Mouse (Mus musculus): Measurements from ENCODE around the gene Pla1a. TPM values are rescaled to one million over a fixed set of nuclear protein-coding genes. Genes with fewer than 3 reads are reported as not detected.
A peak's percentile ranks its signal among the peaks of the same experiment; 100 is the strongest.

The Pla1a gene
- polyA plus RNA-seq, 1 experiment from 2014 or later: 0.28 TPM

DNA sequence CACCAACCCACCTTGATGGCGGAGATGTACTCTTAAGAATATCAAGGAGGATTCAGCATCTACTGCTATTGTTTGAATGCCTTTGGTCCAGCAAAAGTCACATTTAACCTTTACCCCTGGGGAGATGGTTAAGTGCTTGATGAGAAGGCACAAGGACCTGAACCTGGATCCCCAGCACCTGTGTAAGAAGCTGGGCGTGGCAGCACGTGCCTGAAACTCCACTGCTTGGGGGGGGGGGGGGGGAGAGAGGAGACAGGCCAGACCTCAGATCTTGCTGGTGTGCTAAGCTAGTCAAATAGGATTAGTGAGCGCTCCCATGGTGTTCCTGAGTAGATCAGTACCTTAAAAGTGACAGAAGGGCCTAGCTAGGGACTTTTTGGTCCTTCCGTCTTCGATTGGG is 31.5 kb downstream of the Pla1a start:
- Histone ChIP-seq H3K27me3 (ENCODE audit: control insufficient read depth, insufficient read depth, low read length) (no peaks in the 10 kb centered on the region), H3K4me3 (ENCODE audit: low read depth, low read length) (no peak overlapping the region), H3K9me3 (ENCODE audit: control insufficient read depth, low read length) (no peaks in the 10 kb centered on the region), H3K27ac (ENCODE audit: low read depth, low read length) (no peak overlapping the region), H3K9ac (ENCODE audit: low read depth, low read length) (no peak overlapping the region), H3K4me1 (replicated peaks; ENCODE audit: control insufficient read depth, insufficient read depth, low read length) (peaks cover 3% of the 10 kb centered on the region; the same call in 1 of the 2 replicates), H3K4me2 (replicated peaks; ENCODE audit: low read depth, low read length) (no peak overlapping the region), H3K36me3 (ENCODE audit: control insufficient read depth, insufficient read depth, low read length) (no peaks in the 10 kb centered on the region)
- WGBS: 87% methylated on average over 6 of the region's 6 CpGs
- ATAC-seq (ENCODE audit: low FRiP score) (no peak), DNase-seq (ENCODE audit: low spot score) (no peak)

DNA sequence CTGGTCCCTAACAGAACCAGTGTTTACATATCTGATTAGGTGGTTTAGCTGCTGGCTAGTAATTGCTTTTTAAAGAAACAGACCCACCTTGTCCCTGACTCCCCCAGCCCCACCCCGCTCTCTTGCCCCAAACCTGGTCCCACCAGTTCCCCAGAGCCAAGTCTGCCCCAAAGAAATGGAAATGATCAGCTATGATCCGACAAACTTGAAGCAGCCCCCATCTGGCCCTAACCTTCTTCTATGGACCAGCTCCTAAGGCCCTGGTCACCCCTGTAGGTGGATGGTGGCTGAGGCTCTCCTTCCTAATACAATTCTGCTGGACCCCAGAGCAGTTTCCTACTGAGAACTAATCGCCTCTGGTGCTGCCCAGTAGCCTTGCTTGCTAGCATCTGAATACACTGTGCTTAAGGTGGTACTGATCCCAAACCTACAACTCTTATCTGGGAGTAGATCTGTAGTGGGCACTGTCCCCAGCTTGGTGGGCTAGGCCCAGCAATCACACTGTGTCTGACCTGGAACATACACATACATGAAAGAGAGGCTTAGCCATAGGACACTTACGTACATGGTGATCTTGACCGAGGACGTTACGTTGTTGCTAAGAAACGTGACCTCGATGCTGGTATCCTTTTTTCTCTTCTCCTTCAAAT is 32.5 kb downstream of the Pla1a start:
- H3K4me3 ChIP-seq (ENCODE audit: low read depth, low read length): no peak overlapping the region
- 0 out of 2 replicates have a peak overlapping the region, but pooled peaks have one; percentile 30 for H3K27ac ChIP-seq (ENCODE audit: low read depth, low read length)
- peak overlapping the region; percentile 52 for H3K4me2 ChIP-seq (replicated peaks; ENCODE audit: low read depth, low read length)
- no peaks in the 10 kb centered on the region for H3K36me3 ChIP-seq (ENCODE audit: control insufficient read depth, insufficient read depth, low read length)
- 0 out of 2 replicates have a peak overlapping the region, but pooled peaks have one; percentile 23 for H3K9ac ChIP-seq (ENCODE audit: low read depth, low read length)
- whole genome bisulfite sequencing: 79% methylated on average over 9 of the region's 9 CpGs
- H3K4me1 ChIP-seq (replicated peaks; ENCODE audit: control insufficient read depth, insufficient read depth, low read length): peaks cover 3% of the 10 kb centered on the region; the same call in 1 of the 2 replicates
- no peaks in the 10 kb centered on the region for H3K9me3 ChIP-seq (ENCODE audit: control insufficient read depth, low read length)
- ATAC-seq (ENCODE audit: low FRiP score): no peak
- no peak for DNase-seq (ENCODE audit: low spot score)
- H3K27me3 ChIP-seq (ENCODE audit: control insufficient read depth, insufficient read depth, low read length): no peaks in the 10 kb centered on the region

DNA sequence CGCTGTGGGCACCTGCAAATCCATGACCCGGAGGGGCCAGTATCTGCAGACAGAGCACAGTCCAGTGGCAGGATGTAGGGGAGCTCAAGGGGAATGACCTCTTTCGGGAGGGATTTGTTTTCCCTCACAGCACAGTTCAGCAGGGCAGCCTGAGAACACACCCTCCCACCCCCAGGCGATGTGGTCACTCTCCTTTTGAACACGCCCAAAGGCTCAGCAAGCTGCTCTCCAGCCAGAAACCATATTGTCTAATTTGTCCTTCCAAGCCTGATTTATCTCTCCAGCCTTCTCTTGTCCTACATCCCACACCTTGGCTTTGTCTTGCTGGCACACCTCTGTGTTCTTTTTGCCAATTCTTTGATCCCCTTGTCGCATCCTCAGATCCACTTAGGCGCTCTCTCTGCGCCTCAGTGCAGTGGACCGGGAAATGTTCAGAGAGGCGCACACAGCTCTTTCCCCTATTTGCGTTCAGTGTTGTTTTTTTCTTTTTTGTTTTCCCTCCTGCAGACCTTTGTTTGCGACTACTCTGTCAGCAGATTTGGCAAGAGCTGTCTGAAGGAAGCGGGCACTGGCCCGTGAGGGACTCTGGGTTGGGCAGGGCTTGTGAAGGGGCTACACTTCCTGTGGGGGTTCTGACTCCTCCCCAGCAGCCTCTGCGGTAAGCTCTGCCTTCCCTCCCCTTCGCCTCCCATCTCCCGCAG is 33.3 kb downstream of the Pla1a start:
- no peaks in the 10 kb centered on the region for H3K9me3 ChIP-seq (ENCODE audit: control insufficient read depth, low read length)
- H3K4me2 ChIP-seq (replicated peaks; ENCODE audit: low read depth, low read length): peak overlapping the region; percentile 52
- H3K4me1 ChIP-seq (replicated peaks; ENCODE audit: control insufficient read depth, insufficient read depth, low read length): peaks cover 3% of the 10 kb centered on the region; the same call in 1 of the 2 replicates
- DNase-seq (ENCODE audit: low spot score) (peak; percentile 58), ATAC-seq (ENCODE audit: low FRiP score) (peak; percentile 81)
- H3K36me3 ChIP-seq (ENCODE audit: control insufficient read depth, insufficient read depth, low read length): no peaks in the 10 kb centered on the region
- no peaks in the 10 kb centered on the region for H3K27me3 ChIP-seq (ENCODE audit: control insufficient read depth, insufficient read depth, low read length)
- H3K4me3 ChIP-seq (ENCODE audit: low read depth, low read length): peak overlapping the region; percentile 25
- peak overlapping the region; percentile 42; the same call in 1 of the 2 replicates for H3K27ac ChIP-seq (ENCODE audit: low read depth, low read length)
- WGBS: 11% methylated on average over 17 of the region's 17 CpGs
- peak overlapping the region; percentile 64 for H3K9ac ChIP-seq (ENCODE audit: low read depth, low read length)

DNA sequence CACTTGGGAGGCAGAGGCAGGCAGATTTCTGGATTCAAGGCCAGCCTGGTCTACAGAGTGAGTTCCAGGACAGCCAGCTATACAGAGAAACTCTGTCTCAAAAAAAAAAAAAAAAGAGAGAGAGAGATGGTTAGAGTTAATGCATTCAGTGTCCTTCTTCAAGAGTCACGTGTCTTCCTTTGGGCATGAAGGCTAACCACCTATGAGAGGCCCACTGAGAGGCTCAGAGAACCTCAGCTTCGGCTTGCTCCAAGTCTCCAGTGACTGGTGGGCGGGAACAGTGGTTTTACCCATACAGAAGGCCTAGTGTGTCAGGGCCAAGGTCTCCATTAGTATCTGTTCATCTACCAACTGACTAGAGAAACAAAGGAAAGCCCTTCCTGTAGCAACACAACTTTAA is 33.9 kb downstream of the Pla1a start:
- H3K27me3 ChIP-seq (ENCODE audit: control insufficient read depth, insufficient read depth, low read length): no peaks in the 10 kb centered on the region
- no peak overlapping the region for H3K4me3 ChIP-seq (ENCODE audit: low read depth, low read length)
- peaks cover 3% of the 10 kb centered on the region; the same call in 1 of the 2 replicates for H3K4me1 ChIP-seq (replicated peaks; ENCODE audit: control insufficient read depth, insufficient read depth, low read length)
- DNase-seq (ENCODE audit: low spot score) (no peak), ATAC-seq (ENCODE audit: low FRiP score) (no peak)
- no peak overlapping the region; the same call in 1 of the 2 replicates for H3K9ac ChIP-seq (ENCODE audit: low read depth, low read length)
- no peaks in the 10 kb centered on the region for H3K9me3 ChIP-seq (ENCODE audit: control insufficient read depth, low read length)
- no peak overlapping the region for H3K27ac ChIP-seq (ENCODE audit: low read depth, low read length)
- 71% methylated on average over 3 of the region's 3 CpGs for WGBS
- H3K36me3 ChIP-seq (ENCODE audit: control insufficient read depth, insufficient read depth, low read length): no peaks in the 10 kb centered on the region
- H3K4me2 ChIP-seq (replicated peaks; ENCODE audit: low read depth, low read length): no peak overlapping the region; the same call in 1 of the 2 replicates

DNA sequence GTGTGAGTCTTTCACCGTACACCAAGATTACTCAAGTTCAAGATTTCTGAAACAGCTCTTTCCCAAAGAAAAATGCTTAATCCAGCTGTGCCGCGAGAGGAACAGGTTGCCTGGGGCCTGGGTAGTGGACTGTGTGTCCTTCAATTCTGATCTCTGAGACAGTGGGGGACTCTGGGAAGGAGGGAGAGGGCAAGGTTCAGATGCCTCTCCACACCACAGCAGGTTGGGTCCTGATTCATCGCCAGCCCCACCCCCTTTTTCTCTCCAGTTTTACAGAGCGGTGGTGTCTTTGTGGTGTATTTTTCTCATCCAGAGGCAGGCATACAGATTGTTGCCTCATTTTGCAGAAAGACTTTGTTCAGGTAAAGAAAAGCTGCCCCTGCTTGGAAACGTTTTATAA is 34.7 kb downstream of the Pla1a start:
- Histone ChIP-seq H3K36me3 (ENCODE audit: control insufficient read depth, insufficient read depth, low read length) (no peaks in the 10 kb centered on the region), H3K4me1 (replicated peaks; ENCODE audit: control insufficient read depth, insufficient read depth, low read length) (peaks cover 3% of the 10 kb centered on the region; the same call in 1 of the 2 replicates), H3K27me3 (ENCODE audit: control insufficient read depth, insufficient read depth, low read length) (no peaks in the 10 kb centered on the region), H3K4me2 (replicated peaks; ENCODE audit: low read depth, low read length) (no peak overlapping the region), H3K9me3 (ENCODE audit: control insufficient read depth, low read length) (no peaks in the 10 kb centered on the region), H3K27ac (ENCODE audit: low read depth, low read length) (no peak overlapping the region), H3K4me3 (ENCODE audit: low read depth, low read length) (no peak overlapping the region), H3K9ac (ENCODE audit: low read depth, low read length) (no peak overlapping the region)
- DNase-seq (ENCODE audit: low spot score): no peak
- WGBS: 93% methylated on average over 6 of the region's 6 CpGs
- ATAC-seq (ENCODE audit: low FRiP score): no peak

DNA sequence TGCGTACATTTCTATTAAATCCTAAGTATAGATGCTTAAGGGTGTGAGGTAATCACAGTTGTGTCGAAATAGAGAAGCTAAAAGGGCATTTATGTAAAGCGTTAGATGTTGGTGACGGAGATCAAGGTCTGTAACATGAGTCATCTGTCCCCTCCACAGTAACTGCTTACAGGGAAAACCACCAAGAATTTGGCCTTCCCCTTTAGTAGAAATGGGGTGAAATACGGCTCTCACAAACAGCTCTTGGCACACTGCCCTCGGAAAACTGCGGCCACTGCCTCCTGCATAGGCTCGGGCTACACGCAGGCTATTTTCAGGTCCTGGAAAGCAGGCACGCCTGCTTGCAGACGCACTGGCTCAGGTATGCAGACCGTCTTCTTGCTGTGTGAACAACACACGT is 36.8 kb downstream of the Pla1a start:
- Histone ChIP-seq H3K4me1 (replicated peaks; ENCODE audit: control insufficient read depth, insufficient read depth, low read length) (peaks cover 3% of the 10 kb centered on the region; the same call in 1 of the 2 replicates), H3K4me2 (replicated peaks; ENCODE audit: low read depth, low read length) (no peak overlapping the region), H3K9ac (ENCODE audit: low read depth, low read length) (no peak overlapping the region), H3K27me3 (ENCODE audit: control insufficient read depth, insufficient read depth, low read length) (no peaks in the 10 kb centered on the region), H3K27ac (ENCODE audit: low read depth, low read length) (no peak overlapping the region), H3K36me3 (ENCODE audit: control insufficient read depth, insufficient read depth, low read length) (no peaks in the 10 kb centered on the region), H3K9me3 (ENCODE audit: control insufficient read depth, low read length) (no peaks in the 10 kb centered on the region), H3K4me3 (ENCODE audit: low read depth, low read length) (no peak overlapping the region)
- no peak for ATAC-seq (ENCODE audit: low FRiP score)
- DNase-seq (ENCODE audit: low spot score): no peak
- 82% methylated on average over 13 of the region's 13 CpGs for WGBS

DNA sequence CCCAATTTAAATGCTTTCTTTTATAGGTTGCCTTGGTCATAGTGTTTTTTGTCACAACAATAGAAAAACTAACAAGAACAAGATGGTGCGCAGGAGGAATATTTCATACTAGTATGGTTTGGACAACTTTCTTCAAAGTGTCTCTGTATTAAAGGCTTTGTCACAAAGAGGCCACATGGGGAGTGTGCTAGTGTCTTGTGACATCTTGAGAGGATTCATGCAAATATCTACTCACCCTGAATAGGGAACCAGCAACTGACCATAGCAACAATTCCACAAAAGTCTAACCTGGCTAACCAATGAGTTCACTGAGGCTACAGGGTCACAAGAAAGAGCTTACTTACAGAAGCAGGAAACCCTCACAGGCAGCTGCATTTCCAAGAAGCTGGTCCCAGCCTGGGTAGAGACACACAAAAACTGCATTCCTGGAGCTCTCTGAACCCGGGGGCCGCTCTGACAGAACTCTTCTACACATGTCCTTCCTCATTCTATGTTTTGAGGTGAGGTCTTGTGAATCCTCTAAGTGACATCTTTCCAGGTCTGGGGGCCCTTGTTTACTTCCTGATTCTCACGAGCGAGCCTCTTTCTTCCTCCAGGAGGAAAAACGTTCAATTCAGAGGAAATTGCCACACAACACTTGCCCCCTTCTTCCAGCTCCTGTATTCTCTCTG is 37.8 kb downstream of the Pla1a start:
- no peak overlapping the region for H3K9ac ChIP-seq (ENCODE audit: low read depth, low read length)
- no peak overlapping the region for H3K27ac ChIP-seq (ENCODE audit: low read depth, low read length)
- H3K4me3 ChIP-seq (ENCODE audit: low read depth, low read length): no peak overlapping the region
- no peaks in the 10 kb centered on the region for H3K9me3 ChIP-seq (ENCODE audit: control insufficient read depth, low read length)
- H3K36me3 ChIP-seq (ENCODE audit: control insufficient read depth, insufficient read depth, low read length): no peaks in the 10 kb centered on the region
- no peak overlapping the region for H3K4me2 ChIP-seq (replicated peaks; ENCODE audit: low read depth, low read length)
- H3K27me3 ChIP-seq (ENCODE audit: control insufficient read depth, insufficient read depth, low read length): no peaks in the 10 kb centered on the region
- H3K4me1 ChIP-seq (replicated peaks; ENCODE audit: control insufficient read depth, insufficient read depth, low read length): peaks cover 3% of the 10 kb centered on the region; the same call in 1 of the 2 replicates
- ATAC-seq (ENCODE audit: low FRiP score) (no peak), DNase-seq (ENCODE audit: low spot score) (no peak)
- 75% methylated on average over 6 of the region's 6 CpGs for WGBS

DNA sequence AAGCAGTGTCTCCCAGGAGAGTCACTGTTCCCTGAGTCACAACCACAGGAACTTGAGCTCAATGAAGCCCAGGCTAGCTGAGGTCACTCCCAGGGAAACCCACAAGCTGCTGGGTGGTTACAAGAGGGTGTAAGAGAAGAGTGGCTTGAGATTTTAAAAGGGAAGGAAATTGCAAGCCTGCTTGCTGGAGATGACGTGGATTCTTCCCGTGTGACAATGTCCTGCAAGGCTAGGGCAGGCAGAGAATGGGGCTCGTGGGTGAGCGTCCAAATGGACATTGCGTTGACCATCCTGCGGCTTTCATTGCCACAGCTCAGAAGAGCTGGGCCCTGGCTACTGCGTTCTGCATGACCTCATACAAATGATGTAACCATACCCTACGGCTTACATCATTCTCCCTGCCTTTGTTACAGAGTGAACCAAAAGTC is 38.7 kb downstream of the Pla1a start:
- H3K36me3 ChIP-seq (ENCODE audit: control insufficient read depth, insufficient read depth, low read length): no peaks in the 10 kb centered on the region
- no peak overlapping the region for H3K4me3 ChIP-seq (ENCODE audit: low read depth, low read length)
- no peak overlapping the region for H3K4me2 ChIP-seq (replicated peaks; ENCODE audit: low read depth, low read length)
- no peak overlapping the region for H3K9ac ChIP-seq (ENCODE audit: low read depth, low read length)
- ATAC-seq (ENCODE audit: low FRiP score) (no peak), DNase-seq (ENCODE audit: low spot score) (no peak)
- no peaks in the 10 kb centered on the region for H3K27me3 ChIP-seq (ENCODE audit: control insufficient read depth, insufficient read depth, low read length)
- no peak overlapping the region for H3K27ac ChIP-seq (ENCODE audit: low read depth, low read length)
- WGBS: 89% methylated on average over 8 of the region's 8 CpGs
- H3K9me3 ChIP-seq (ENCODE audit: control insufficient read depth, low read length): no peaks in the 10 kb centered on the region
- no peaks in the 10 kb centered on the region for H3K4me1 ChIP-seq (replicated peaks; ENCODE audit: control insufficient read depth, insufficient read depth, low read length)

Measured in hindbrain, embryonic 11.5 days (tissue).